Mouse (Mus musculus): ENCODE results near the gene Klhl11. TPM values are rescaled to one million over a fixed set of nuclear protein-coding genes. Genes with fewer than 3 reads are reported as not detected.

Gene Klhl11
- polyA plus RNA-seq (2014; fragmentation: Illumina TruSeq; extraction: RNeasy Lipid Tissue Mini Kit (QIAGEN cat#74804); ENCODE audit: low replicate concordance), result 2.3 TPM

DNA sequence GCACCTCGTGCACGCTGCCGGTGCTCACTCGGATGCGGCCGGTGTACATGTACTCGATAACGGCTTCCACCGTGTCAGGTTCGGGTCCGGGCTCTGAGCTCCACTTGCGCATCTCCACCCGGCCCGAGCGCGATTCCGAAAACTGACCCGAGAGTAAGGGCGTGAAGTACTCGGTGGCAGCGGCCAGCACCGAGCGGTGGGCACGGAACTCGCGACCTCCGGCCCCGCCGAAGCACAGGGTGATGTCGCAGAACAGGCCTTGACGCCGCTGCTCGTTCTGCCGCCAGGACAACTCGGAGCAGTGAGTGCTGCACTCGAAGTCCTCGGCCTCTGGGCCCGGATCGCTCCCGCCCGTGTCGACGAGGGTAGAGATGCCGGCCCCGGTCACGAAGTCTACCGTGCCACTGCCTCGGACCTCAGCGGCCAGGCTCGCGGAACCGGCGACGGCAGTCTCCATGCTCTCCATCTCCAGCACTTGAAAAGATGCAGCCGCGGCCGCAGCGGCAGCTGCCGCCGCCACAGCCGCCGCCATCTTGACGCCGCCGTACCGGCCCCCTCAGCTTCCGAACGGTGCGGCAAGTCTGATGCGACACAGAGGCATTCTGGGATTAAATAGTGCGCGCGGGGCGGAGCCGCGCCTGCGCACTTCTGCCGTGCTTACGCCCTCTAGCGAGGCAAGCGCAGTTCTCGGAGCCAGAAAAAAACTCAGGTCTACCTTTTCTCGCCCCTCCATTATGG lies at the start of gene Klhl11:
Gene Klhl11 (minus strand): TSS at position 545 of the 738 bp plus-strand sequence.

DNA sequence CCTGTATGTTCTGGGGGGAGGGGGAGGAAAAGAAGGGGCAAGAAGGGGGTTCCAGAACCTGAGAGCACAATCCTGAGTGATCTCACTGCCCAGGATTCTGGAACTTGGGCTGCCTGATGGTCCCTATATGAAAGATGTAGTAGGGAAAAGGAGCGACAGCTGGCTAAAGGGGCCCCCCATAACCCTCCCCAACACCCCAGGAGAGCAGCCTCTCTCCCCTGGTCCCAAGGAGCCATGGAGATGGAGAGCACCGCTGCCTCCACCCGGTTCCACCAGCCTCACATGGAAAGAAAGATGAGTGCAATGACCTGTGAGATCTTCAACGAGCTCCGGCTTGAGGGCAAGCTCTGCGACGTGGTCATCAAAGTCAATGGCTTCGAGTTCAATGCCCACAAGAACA lies 30.7 kb downstream of the Klhl11 start, which contains the start of the genes Nt5c3b and Klhl10:
Gene Nt5c3b (minus strand): TSS at position 12 of the 400 bp plus-strand sequence.
Gene Klhl10 (plus strand): TSS at position 121 of the 400 bp plus-strand sequence.

DNA sequence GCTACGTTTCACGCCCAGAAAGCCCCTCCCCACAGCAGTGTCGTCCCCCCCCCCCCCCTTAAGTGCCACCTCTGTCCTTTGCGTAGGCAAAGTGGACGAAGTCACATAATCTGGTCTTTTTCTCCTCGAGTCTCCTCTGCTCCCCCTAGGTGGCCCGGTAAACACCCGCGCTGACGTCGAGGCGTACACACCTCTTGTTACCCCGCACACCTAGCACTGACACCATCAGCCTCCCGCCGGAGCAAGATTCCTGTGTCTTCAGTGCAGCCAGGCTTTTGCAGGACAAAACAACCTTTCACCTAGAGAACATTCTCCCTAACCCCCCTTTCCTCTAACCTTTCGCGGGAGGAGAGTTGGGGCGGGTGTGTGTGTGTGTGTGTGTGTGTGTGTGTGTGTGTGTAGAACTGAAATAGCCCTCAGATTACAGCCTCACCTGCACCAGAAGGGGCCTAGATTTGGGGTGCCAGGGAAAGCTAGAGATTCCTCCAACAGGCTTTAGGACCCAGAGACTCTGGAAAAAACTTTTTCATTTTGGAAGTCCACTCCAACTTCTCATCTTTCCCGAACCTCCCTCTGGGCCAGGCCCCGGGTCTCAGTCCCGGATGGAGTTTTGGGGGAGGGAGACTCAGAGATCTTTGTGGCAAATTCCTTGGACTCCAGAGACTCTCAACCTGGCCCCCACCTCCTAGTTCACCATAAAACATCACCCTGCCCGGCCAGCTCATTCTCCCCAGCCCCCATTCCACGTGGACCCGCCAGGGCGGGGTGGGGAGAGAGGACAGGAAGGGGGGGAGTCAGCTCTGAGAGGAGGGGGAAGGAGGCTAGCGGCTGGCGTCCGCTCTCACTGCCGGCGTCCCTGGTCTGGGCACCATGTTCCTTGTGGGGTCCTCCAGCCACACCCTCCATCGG lies 57.4 kb downstream of the Klhl11 start, which contains the start of gene Fkbp10:
Gene Fkbp10 (plus strand): TSS at position 784 of the 909 bp plus-strand sequence.

DNA sequence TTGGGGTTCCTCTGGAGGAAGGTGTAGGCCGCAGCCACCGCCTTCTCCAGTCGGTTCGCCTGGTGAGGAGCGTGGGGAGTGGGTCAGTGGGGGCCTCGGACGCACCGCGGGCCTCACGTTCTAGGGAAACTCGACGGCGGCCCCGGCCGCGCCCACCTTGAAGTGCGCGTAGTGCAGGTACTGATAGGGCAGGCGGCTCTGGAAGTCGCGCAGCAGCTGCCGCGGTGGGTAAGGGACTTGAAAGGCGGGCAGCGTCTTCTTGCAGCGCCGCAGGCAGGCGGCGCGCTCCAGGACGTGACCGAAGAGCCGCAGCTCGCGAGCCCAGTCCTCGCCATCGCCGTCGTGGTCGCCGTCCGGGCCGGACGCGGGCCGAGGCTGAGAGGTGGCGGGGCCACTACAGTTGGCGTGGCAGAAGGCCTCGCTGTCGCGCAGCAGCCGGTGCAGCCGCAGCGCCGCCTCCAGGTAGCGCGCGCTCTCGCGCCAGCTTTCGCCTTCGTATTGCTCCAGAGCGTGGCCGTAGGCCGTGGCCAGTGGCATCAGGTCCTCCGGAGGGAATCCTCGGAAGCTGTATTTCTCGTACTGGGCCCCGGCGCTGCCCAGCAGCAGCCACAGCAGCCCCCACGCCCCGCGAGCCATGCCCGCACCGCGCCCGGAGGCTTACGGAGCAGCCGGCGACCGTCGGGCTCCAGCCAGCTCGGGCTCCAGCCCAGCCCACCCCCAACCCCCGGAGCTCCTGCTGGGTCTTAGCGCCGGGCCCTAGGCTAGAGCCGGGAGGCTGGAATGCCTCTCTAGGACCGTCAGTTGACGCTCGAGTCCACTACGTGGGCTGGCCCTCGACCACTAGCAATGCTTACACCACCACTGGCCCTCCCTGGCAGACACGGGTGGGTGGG lies 58.3 kb downstream of the Klhl11 start, which contains the start of gene P3h4:
Gene P3h4 (minus strand): TSS at position 816 of the 893 bp plus-strand sequence.

Other genes with a start within 250 kb of the Klhl11 start
- gene Krt16, start 223.8 kb downstream of the Klhl11 start, polyA plus RNA-seq (2014; fragmentation: Illumina TruSeq; extraction: RNeasy Lipid Tissue Mini Kit (QIAGEN cat#74804); ENCODE audit: low replicate concordance), result not detected
- gene Krt17, start 211.7 kb downstream of the Klhl11 start, polyA plus RNA-seq (2014; fragmentation: Illumina TruSeq; extraction: RNeasy Lipid Tissue Mini Kit (QIAGEN cat#74804); ENCODE audit: low replicate concordance), result not detected
- gene Krt42, start 202.9 kb downstream of the Klhl11 start, polyA plus RNA-seq (2014; fragmentation: Illumina TruSeq; extraction: RNeasy Lipid Tissue Mini Kit (QIAGEN cat#74804); ENCODE audit: low replicate concordance), result not detected
- gene Eif1, start 152.9 kb downstream of the Klhl11 start, polyA plus RNA-seq (2014; fragmentation: Illumina TruSeq; extraction: RNeasy Lipid Tissue Mini Kit (QIAGEN cat#74804); ENCODE audit: low replicate concordance), result 1,556 TPM
- gene Gast, start 138.3 kb downstream of the Klhl11 start, polyA plus RNA-seq (2014; fragmentation: Illumina TruSeq; extraction: RNeasy Lipid Tissue Mini Kit (QIAGEN cat#74804); ENCODE audit: low replicate concordance), result not detected
- gene Hap1, start 116.6 kb downstream of the Klhl11 start, polyA plus RNA-seq (2014; fragmentation: Illumina TruSeq; extraction: RNeasy Lipid Tissue Mini Kit (QIAGEN cat#74804); ENCODE audit: low replicate concordance), result 0.22 TPM
- 3.0 TPM for gene Jup, start 75.0 kb downstream of the Klhl11 start, polyA plus RNA-seq (2014; fragmentation: Illumina TruSeq; extraction: RNeasy Lipid Tissue Mini Kit (QIAGEN cat#74804); ENCODE audit: low replicate concordance)
- gene P3h4, start 57.9 kb downstream of the Klhl11 start, polyA plus RNA-seq (2014; fragmentation: Illumina TruSeq; extraction: RNeasy Lipid Tissue Mini Kit (QIAGEN cat#74804); ENCODE audit: low replicate concordance), result not detected
- gene Fkbp10, start 57.0 kb downstream of the Klhl11 start, polyA plus RNA-seq (2014; fragmentation: Illumina TruSeq; extraction: RNeasy Lipid Tissue Mini Kit (QIAGEN cat#74804); ENCODE audit: low replicate concordance), result not detected
- 3.2 TPM for gene Nt5c3b, start 30.9 kb downstream of the Klhl11 start, polyA plus RNA-seq (2014; fragmentation: Illumina TruSeq; extraction: RNeasy Lipid Tissue Mini Kit (QIAGEN cat#74804); ENCODE audit: low replicate concordance)
- gene Klhl10, start 30.8 kb downstream of the Klhl11 start, polyA plus RNA-seq (2014; fragmentation: Illumina TruSeq; extraction: RNeasy Lipid Tissue Mini Kit (QIAGEN cat#74804); ENCODE audit: low replicate concordance), result not detected
- 28.1 TPM for gene Acly, start 55.3 kb upstream of the Klhl11 start, polyA plus RNA-seq (2014; fragmentation: Illumina TruSeq; extraction: RNeasy Lipid Tissue Mini Kit (QIAGEN cat#74804); ENCODE audit: low replicate concordance)
- not detected for gene Ttc25, start 72.9 kb upstream of the Klhl11 start, polyA plus RNA-seq (2014; fragmentation: Illumina TruSeq; extraction: RNeasy Lipid Tissue Mini Kit (QIAGEN cat#74804); ENCODE audit: low replicate concordance)
- 3.5 TPM for gene Cnp, start 102.2 kb upstream of the Klhl11 start, polyA plus RNA-seq (2014; fragmentation: Illumina TruSeq; extraction: RNeasy Lipid Tissue Mini Kit (QIAGEN cat#74804); ENCODE audit: low replicate concordance)
- 2.9 TPM for gene Nkiras2, start 146.5 kb upstream of the Klhl11 start, polyA plus RNA-seq (2014; fragmentation: Illumina TruSeq; extraction: RNeasy Lipid Tissue Mini Kit (QIAGEN cat#74804); ENCODE audit: low replicate concordance)
- 243 TPM for gene Dnajc7, start 147.4 kb upstream of the Klhl11 start, polyA plus RNA-seq (2014; fragmentation: Illumina TruSeq; extraction: RNeasy Lipid Tissue Mini Kit (QIAGEN cat#74804); ENCODE audit: low replicate concordance)
- not detected for gene Zfp385c, start 219.7 kb upstream of the Klhl11 start, polyA plus RNA-seq (2014; fragmentation: Illumina TruSeq; extraction: RNeasy Lipid Tissue Mini Kit (QIAGEN cat#74804); ENCODE audit: low replicate concordance)
- gene Dhx58, start 231.5 kb upstream of the Klhl11 start, polyA plus RNA-seq (2014; fragmentation: Illumina TruSeq; extraction: RNeasy Lipid Tissue Mini Kit (QIAGEN cat#74804); ENCODE audit: low replicate concordance), result 0.45 TPM
- gene Kat2a, start 239.7 kb upstream of the Klhl11 start, polyA plus RNA-seq (2014; fragmentation: Illumina TruSeq; extraction: RNeasy Lipid Tissue Mini Kit (QIAGEN cat#74804); ENCODE audit: low replicate concordance), result 0.48 TPM
- gene Hspb9, start 241.1 kb upstream of the Klhl11 start, polyA plus RNA-seq (2014; fragmentation: Illumina TruSeq; extraction: RNeasy Lipid Tissue Mini Kit (QIAGEN cat#74804); ENCODE audit: low replicate concordance), result not detected

Data from small intestine, adult 10 weeks (tissue).